Mouse (Mus musculus): Measurements from ENCODE around the gene Gm36864. TPM values are rescaled to one million over a fixed set of nuclear protein-coding genes. Genes with fewer than 3 reads are reported as not detected.
"Not testable (repeated sequence)": the region's sequence is repeated elsewhere in the genome, so short reads cannot be mapped to it uniquely, and the experiment has no call there.

Gene Gm36864
- total and polyA plus RNA-seq, 2 experiments from 2014 or later, result not detected

- Histone ChIP-seq H3K27me3 (ENCODE audit: insufficient read depth, low read length) (no peaks in the 10 kb centered on the region), H3K9me3 (ENCODE audit: low read length) (no peaks in the 10 kb centered on the region), H3K4me2 (ENCODE audit: low read depth, low read length, poor library complexity, severe bottlenecking) (peak overlapping the region; percentile 86), H3K4me3 (ENCODE audit: low read depth, low read length) (peak overlapping the region; percentile 83), H3K4me1 (ENCODE audit: insufficient read depth, low read length) (peaks cover 7% of the 10 kb centered on the region; the same call in 1 of the 2 replicates), H3K27ac (ENCODE audit: low read depth, low read length) (0 out of 2 replicates have a peak overlapping the region, but pooled peaks have one; percentile 38), H3K36me3 (ENCODE audit: insufficient read depth, low read length) (peaks cover 26% of the 10 kb centered on the region), H3K9ac (replicated peaks; ENCODE audit: low read length, poor library complexity, severe bottlenecking) (peak overlapping the region; percentile 100; the same call in 1 of the 2 replicates)
- DNase-seq (ENCODE audit: low spot score), result no peak
- TF ChIP-seq CTCF (IDR thresholded peaks at IDR 0.05), result no peak
- no peak for ATAC-seq (ENCODE audit: low FRiP score)
- WGBS, result 99% methylated on average over 2 of the region's 2 CpGs
These were observed 12.0 kb downstream of the Gm36864 start for GRCm38 (mm10) chr7:44247971-44248370.

- H3K9ac ChIP-seq (replicated peaks; ENCODE audit: low read length, poor library complexity, severe bottlenecking), result no peak overlapping the region
- peaks cover 7% of the 10 kb centered on the region; the same call in 1 of the 2 replicates for H3K4me1 ChIP-seq (ENCODE audit: insufficient read depth, low read length)
- no peak for TF ChIP-seq CTCF (IDR thresholded peaks at IDR 0.05)
- peaks cover 28% of the 10 kb centered on the region for H3K36me3 ChIP-seq (ENCODE audit: insufficient read depth, low read length)
- H3K4me2 ChIP-seq (ENCODE audit: low read depth, low read length, poor library complexity, severe bottlenecking), result no peak overlapping the region
- 98% methylated on average over 4 of the region's 4 CpGs for WGBS
- no peaks in the 10 kb centered on the region for H3K9me3 ChIP-seq (ENCODE audit: low read length)
- no peaks in the 10 kb centered on the region for H3K27me3 ChIP-seq (ENCODE audit: insufficient read depth, low read length)
- DNase-seq (ENCODE audit: low spot score) (no peak), ATAC-seq (ENCODE audit: low FRiP score) (no peak)
- no peak overlapping the region for H3K4me3 ChIP-seq (ENCODE audit: low read depth, low read length)
- no peak overlapping the region for H3K27ac ChIP-seq (ENCODE audit: low read depth, low read length)
These were observed 13.3 kb downstream of the Gm36864 start for GRCm38 (mm10) chr7:44249248-44249647.

- 87% methylated on average over 17 of the region's 17 CpGs for WGBS
- not testable (repeated sequence) for ATAC-seq (ENCODE audit: low FRiP score)
These were observed 14.8 kb downstream of the Gm36864 start for GRCm38 (mm10) chr7:44250732-44251275.

GRCm38 (mm10) chr7:44253023-44253616 lies 17.1 kb downstream of the Gm36864 start:
- 66% methylated on average over 15 of the region's 15 CpGs for WGBS
- Histone ChIP-seq H3K9ac (replicated peaks; ENCODE audit: low read length, poor library complexity, severe bottlenecking) (no peak overlapping the region), H3K4me1 (ENCODE audit: insufficient read depth, low read length) (peaks cover 1% of the 10 kb centered on the region; the same call in 1 of the 2 replicates), H3K27ac (ENCODE audit: low read depth, low read length) (0 out of 2 replicates have a peak overlapping the region, but pooled peaks have one; percentile 43), H3K36me3 (ENCODE audit: insufficient read depth, low read length) (peaks cover 28% of the 10 kb centered on the region), H3K9me3 (ENCODE audit: low read length) (no peaks in the 10 kb centered on the region), H3K4me2 (ENCODE audit: low read depth, low read length, poor library complexity, severe bottlenecking) (no peak overlapping the region), H3K4me3 (ENCODE audit: low read depth, low read length) (no peak overlapping the region), H3K27me3 (ENCODE audit: insufficient read depth, low read length) (no peaks in the 10 kb centered on the region)
- ATAC-seq (ENCODE audit: low FRiP score) (no peak), DNase-seq (ENCODE audit: low spot score) (no peak)
- peak; percentile 20 for TF ChIP-seq CTCF (IDR thresholded peaks at IDR 0.05)

More at GRCm38 (mm10) chr7:44250732-44251275, 14.8 kb downstream of the Gm36864 start:
- H3K9me3 ChIP-seq (ENCODE audit: low read length); H3K27ac ChIP-seq (ENCODE audit: low read depth, low read length); H3K4me3 ChIP-seq (ENCODE audit: low read depth, low read length); H3K27me3 ChIP-seq (ENCODE audit: insufficient read depth, low read length); H3K4me2 ChIP-seq (ENCODE audit: low read depth, low read length, poor library complexity, severe bottlenecking); H3K9ac ChIP-seq (replicated peaks; ENCODE audit: low read length, poor library complexity, severe bottlenecking); DNase-seq (ENCODE audit: low spot score); H3K4me1 ChIP-seq (ENCODE audit: insufficient read depth, low read length): not testable (repeated sequence)
- H3K36me3 ChIP-seq (ENCODE audit: insufficient read depth, low read length), result peaks cover 28% of the 10 kb centered on the region

- Histone ChIP-seq H3K4me3 (ENCODE audit: low read depth, low read length) (no peak overlapping the region), H3K4me1 (ENCODE audit: insufficient read depth, low read length) (no peaks in the 10 kb centered on the region), H3K27ac (ENCODE audit: low read depth, low read length) (no peak overlapping the region), H3K27me3 (ENCODE audit: insufficient read depth, low read length) (no peaks in the 10 kb centered on the region), H3K4me2 (ENCODE audit: low read depth, low read length, poor library complexity, severe bottlenecking) (no peak overlapping the region), H3K9me3 (ENCODE audit: low read length) (no peaks in the 10 kb centered on the region), H3K36me3 (ENCODE audit: insufficient read depth, low read length) (peaks cover 21% of the 10 kb centered on the region), H3K9ac (replicated peaks; ENCODE audit: low read length, poor library complexity, severe bottlenecking) (no peak overlapping the region)
- 82% methylated on average over 6 of the region's 6 CpGs for WGBS
- DNase-seq (ENCODE audit: low spot score) (no peak), ATAC-seq (ENCODE audit: low FRiP score) (no peak)
- TF ChIP-seq CTCF (IDR thresholded peaks at IDR 0.05), result no peak
These were observed 19.0 kb downstream of the Gm36864 start for GRCm38 (mm10) chr7:44254930-44255329.

- H3K4me1 ChIP-seq (ENCODE audit: insufficient read depth, low read length), result no peaks in the 10 kb centered on the region
- no peak within 1 kb of the TSS for H3K9ac ChIP-seq (replicated peaks; ENCODE audit: low read length, poor library complexity, severe bottlenecking)
- no peak for ATAC-seq (ENCODE audit: low FRiP score)
- no peaks in the 10 kb centered on the region for H3K27me3 ChIP-seq (ENCODE audit: insufficient read depth, low read length)
- H3K27ac ChIP-seq (ENCODE audit: low read depth, low read length), result no peak within 1 kb of the TSS
- no peaks in the 10 kb centered on the region for H3K9me3 ChIP-seq (ENCODE audit: low read length)
- no peak for DNase-seq (ENCODE audit: low spot score)
- H3K36me3 ChIP-seq (ENCODE audit: insufficient read depth, low read length), result peaks cover 9% of the 10 kb centered on the region
- TF ChIP-seq CTCF (IDR thresholded peaks at IDR 0.05), result no peak
- WGBS, result 83% methylated on average over 4 of the region's 4 CpGs
- no peak within 1 kb of the TSS for H3K4me2 ChIP-seq (ENCODE audit: low read depth, low read length, poor library complexity, severe bottlenecking)
- H3K4me3 ChIP-seq (ENCODE audit: low read depth, low read length), result no peak within 1 kb of the TSS
These were observed 21.3 kb downstream of the Gm36864 start, which contains the start of gene Acp4 for GRCm38 (mm10) chr7:44257278-44257677. Gene Acp4 (minus strand): TSS chr7:44257378.

Data from midbrain, postnatal 0 days (tissue).